Mouse (Mus musculus) midbrain, embryonic 13.5 days (tissue): Measurements from ENCODE around the gene Lrrk2. TPM values are rescaled to one million over a fixed set of nuclear protein-coding genes. Genes with fewer than 3 reads are reported as not detected.
A peak's percentile ranks its signal among the peaks of the same experiment; 100 is the strongest.

Experiments used
- ATAC-seq: fragments of 200-750 bp; cut with Nextera tagmentation; 2 replicates; pipeline ENCODE4 v1.8.0; 2017; ENCODE audit warnings: mild to moderate bottlenecking, moderate TSS enrichment, moderate library complexity
- H3K27ac ChIP-seq: fragments of 300-500 bp; sonication (generic); 2 replicates; pipeline ENCODE4 v1.5.1; 2015; ENCODE audit warnings: inconsistent platforms, mild to moderate bottlenecking, moderate library complexity
- H3K27me3 ChIP-seq: fragments of 300-500 bp; sonication (generic); 2 replicates; pipeline ENCODE4 v1.6.1; 2015; ENCODE audit warnings: mild to moderate bottlenecking, inconsistent platforms
- H3K36me3 ChIP-seq: fragments of 300-500 bp; sonication (generic); 2 replicates; pipeline ENCODE4 v1.6.1; 2015; ENCODE audit warnings: mild to moderate bottlenecking, inconsistent platforms
- H3K4me1 ChIP-seq: fragments of 300-500 bp; sonication (generic); replicated peaks from 2 replicates; pipeline ENCODE4 v1.6.1; 2015; ENCODE audit warnings: inconsistent platforms
- H3K4me2 ChIP-seq: fragments of 300-500 bp; sonication (generic); replicated peaks from 2 replicates; pipeline ENCODE4 v1.6.1; 2015; ENCODE audit warnings: moderate library complexity, mild to moderate bottlenecking, inconsistent platforms
- H3K4me3 ChIP-seq: fragments of 300-500 bp; sonication (generic); replicated peaks from 2 replicates; pipeline ENCODE4 v1.5.1; 2015; ENCODE audit warnings: mild to moderate bottlenecking, inconsistent platforms
- H3K9ac ChIP-seq: fragments of 300-500 bp; sonication (generic); replicated peaks from 2 replicates; pipeline ENCODE4 v1.6.1; 2015; ENCODE audit warnings: mild to moderate bottlenecking, inconsistent platforms
- H3K9me3 ChIP-seq: fragments of 300-500 bp; sonication (generic); 2 replicates; pipeline ENCODE4 v1.6.1; 2016; ENCODE audit warnings: mild to moderate bottlenecking, inconsistent platforms
- WGBS: fragments of 180-500 bp; shearing (Covaris S2); methylation state at CpG from one replicate; pipeline ENCODE4 v1.1.7; 2015; 5-methylcytosine and 5-hydroxymethylcytosine counted together
- polyA plus RNA-seq: library from polyadenylated mRNA; unstranded; fragments of >200 nt; fragmentation: Nextera tagmentation; extraction: Ambion mirVana; gene quantifications from 2 replicates; pipeline ENCODE4 v1.2.1, GENCODE M21; 2015

Lrrk2 gene
- polyA plus RNA-seq, 1 experiment from 2014 or later: 1.2 TPM

- ATAC-seq: no peak
- Histone ChIP-seq H3K9ac (no peak overlapping the region), H3K4me1 (no peaks in the 10 kb centered on the region), H3K36me3 (no peaks in the 10 kb centered on the region), H3K4me3 (no peak overlapping the region), H3K4me2 (no peak overlapping the region), H3K27ac (no peak overlapping the region), H3K9me3 (no peaks in the 10 kb centered on the region), H3K27me3 (no peaks in the 10 kb centered on the region)
- 94% methylated on average over 6 of the region's 6 CpGs for WGBS
Measured at GRCm38 (mm10) chr15:91658227-91658626, 14.7 kb upstream of the Lrrk2 start.

GRCm38 (mm10) chr15:91660277-91661078 is 12.5 kb upstream of the Lrrk2 start:
- Histone ChIP-seq H3K9ac (no peak overlapping the region), H3K4me3 (no peak overlapping the region), H3K36me3 (no peaks in the 10 kb centered on the region), H3K27ac (no peak overlapping the region), H3K9me3 (no peaks in the 10 kb centered on the region), H3K4me1 (no peaks in the 10 kb centered on the region), H3K27me3 (no peaks in the 10 kb centered on the region), H3K4me2 (no peak overlapping the region)
- 92% methylated on average over 6 of the region's 6 CpGs for WGBS
- no peak for ATAC-seq

- H3K27me3 ChIP-seq: no peaks in the 10 kb centered on the region
- H3K9me3 ChIP-seq: no peaks in the 10 kb centered on the region
- no peak overlapping the region for H3K9ac ChIP-seq
- no peak overlapping the region for H3K4me2 ChIP-seq
- 90% methylated on average over 6 of the region's 6 CpGs for WGBS
- no peak for ATAC-seq
- no peaks in the 10 kb centered on the region for H3K36me3 ChIP-seq
- no peak overlapping the region for H3K27ac ChIP-seq
- H3K4me3 ChIP-seq: no peak overlapping the region
- no peaks in the 10 kb centered on the region for H3K4me1 ChIP-seq
Measured at GRCm38 (mm10) chr15:91661079-91661369, 12.0 kb upstream of the Lrrk2 start.

- no peak for ATAC-seq
- WGBS: 85% methylated on average over 10 of the region's 10 CpGs
Measured at GRCm38 (mm10) chr15:91664586-91665132, 8.3 kb upstream of the Lrrk2 start.

GRCm38 (mm10) chr15:91665530-91665929 is 7.4 kb upstream of the Lrrk2 start:
- H3K4me2 ChIP-seq: no peak overlapping the region
- no peak overlapping the region for H3K4me3 ChIP-seq
- H3K36me3 ChIP-seq: no peaks in the 10 kb centered on the region
- no peak for ATAC-seq
- no peak overlapping the region for H3K27ac ChIP-seq
- H3K27me3 ChIP-seq: no peaks in the 10 kb centered on the region
- no peaks in the 10 kb centered on the region for H3K4me1 ChIP-seq
- WGBS: 90% methylated on average over 6 of the region's 6 CpGs
- H3K9me3 ChIP-seq: no peaks in the 10 kb centered on the region
- no peak overlapping the region for H3K9ac ChIP-seq

More at GRCm38 (mm10) chr15:91664586-91665132, 8.3 kb upstream of the Lrrk2 start:
- no peaks in the 10 kb centered on the region for H3K9me3 ChIP-seq
- no peak overlapping the region for H3K9ac ChIP-seq
- H3K4me1 ChIP-seq: no peaks in the 10 kb centered on the region
- H3K27me3 ChIP-seq: no peaks in the 10 kb centered on the region
- H3K4me3 ChIP-seq: no peak overlapping the region
- H3K36me3 ChIP-seq: no peaks in the 10 kb centered on the region
- no peak overlapping the region for H3K4me2 ChIP-seq
- no peak overlapping the region for H3K27ac ChIP-seq

GRCm38 (mm10) chr15:91671216-91671615 is 1.8 kb upstream of the Lrrk2 start:
- WGBS: 83% methylated on average over 2 of the region's 2 CpGs
- Histone ChIP-seq H3K36me3 (no peaks in the 10 kb centered on the region), H3K27ac (no peak overlapping the region), H3K9me3 (no peaks in the 10 kb centered on the region), H3K4me1 (peaks cover 10% of the 10 kb centered on the region), H3K27me3 (no peaks in the 10 kb centered on the region), H3K4me2 (no peak overlapping the region), H3K4me3 (no peak overlapping the region), H3K9ac (no peak overlapping the region)
- no peak for ATAC-seq

- Histone ChIP-seq H3K9me3 (no peaks in the 10 kb centered on the region), H3K4me2 (no peak overlapping the region), H3K4me3 (no peak overlapping the region), H3K36me3 (no peaks in the 10 kb centered on the region), H3K27ac (no peak overlapping the region), H3K27me3 (no peaks in the 10 kb centered on the region), H3K4me1 (peaks cover 10% of the 10 kb centered on the region), H3K9ac (no peak overlapping the region)
- ATAC-seq: no peak
- 83% methylated on average over 5 of the region's 5 CpGs for WGBS
Measured at GRCm38 (mm10) chr15:91671987-91672386, 988 bp upstream of the Lrrk2 start.

- no peaks in the 10 kb centered on the region for H3K9me3 ChIP-seq
- peaks cover 10% of the 10 kb centered on the region for H3K4me1 ChIP-seq
- H3K27ac ChIP-seq: no peak overlapping the region
- H3K36me3 ChIP-seq: no peaks in the 10 kb centered on the region
- peak overlapping the region; percentile 81 for H3K4me2 ChIP-seq
- WGBS: 42% methylated on average over 5 of the region's 5 CpGs
- peak overlapping the region; percentile 56 for H3K4me3 ChIP-seq
- peak overlapping the region; percentile 72 for H3K9ac ChIP-seq
- no peaks in the 10 kb centered on the region for H3K27me3 ChIP-seq
- peak; percentile 18; the same call in 1 of the 2 replicates for ATAC-seq
Measured at GRCm38 (mm10) chr15:91673569-91673905, 562 bp downstream of the Lrrk2 start.

GRCm38 (mm10) chr15:91680116-91680515 is 7.1 kb downstream of the Lrrk2 start:
- no peaks in the 10 kb centered on the region for H3K4me1 ChIP-seq
- no peaks in the 10 kb centered on the region for H3K36me3 ChIP-seq
- H3K9me3 ChIP-seq: no peaks in the 10 kb centered on the region
- no peak for ATAC-seq
- no peak overlapping the region for H3K9ac ChIP-seq
- WGBS: 82% methylated on average over 2 of the region's 2 CpGs
- H3K27me3 ChIP-seq: no peaks in the 10 kb centered on the region
- no peak overlapping the region for H3K4me3 ChIP-seq
- no peak overlapping the region for H3K27ac ChIP-seq
- H3K4me2 ChIP-seq: no peak overlapping the region

- no peaks in the 10 kb centered on the region for H3K9me3 ChIP-seq
- H3K36me3 ChIP-seq: no peaks in the 10 kb centered on the region
- no peak for ATAC-seq
- no peaks in the 10 kb centered on the region for H3K27me3 ChIP-seq
- no peak overlapping the region for H3K27ac ChIP-seq
- H3K4me2 ChIP-seq: no peak overlapping the region
- H3K9ac ChIP-seq: no peak overlapping the region
- H3K4me1 ChIP-seq: no peaks in the 10 kb centered on the region
- no peak overlapping the region for H3K4me3 ChIP-seq
- 90% methylated on average over 7 of the region's 7 CpGs for WGBS
Measured at GRCm38 (mm10) chr15:91685880-91686563, 13.0 kb downstream of the Lrrk2 start.

GRCm38 (mm10) chr15:91690648-91691047 is 17.7 kb downstream of the Lrrk2 start:
- no peak overlapping the region for H3K4me2 ChIP-seq
- no peak for ATAC-seq
- no peak overlapping the region for H3K4me3 ChIP-seq
- H3K27ac ChIP-seq: no peak overlapping the region
- 85% methylated on average over 9 of the region's 9 CpGs for WGBS
- no peak overlapping the region for H3K9ac ChIP-seq
- H3K9me3 ChIP-seq: no peaks in the 10 kb centered on the region
- no peaks in the 10 kb centered on the region for H3K36me3 ChIP-seq
- H3K4me1 ChIP-seq: no peaks in the 10 kb centered on the region
- H3K27me3 ChIP-seq: no peaks in the 10 kb centered on the region

- Histone ChIP-seq H3K27me3 (no peaks in the 10 kb centered on the region), H3K4me2 (no peak overlapping the region), H3K27ac (no peak overlapping the region), H3K9me3 (no peaks in the 10 kb centered on the region), H3K4me1 (no peaks in the 10 kb centered on the region), H3K36me3 (no peaks in the 10 kb centered on the region), H3K4me3 (no peak overlapping the region), H3K9ac (no peak overlapping the region)
- ATAC-seq: no peak
- WGBS: 78% methylated on average over 1 of the region's 1 CpGs
Measured at GRCm38 (mm10) chr15:91693051-91693450, 20.1 kb downstream of the Lrrk2 start.
